Mouse (Mus musculus) MEL (cell line): ENCODE measurements at regions not wholly inside any gene's neighbourhood (a gene's known extent, or its start where the extent isn't known, plus 50 kb on each side); places are given as distances from the start of the nearest gene placed in this dataset.
"Not testable (repeated sequence)": the region's sequence is repeated elsewhere in the genome, so short reads cannot be mapped to it uniquely, and the experiment has no call there.

Experiments used
- DNase-seq: peaks from one replicate; pipeline ENCODE4 v3.0.0; 2011; ENCODE audit warnings: low read depth, low spot score
- H3K27ac ChIP-seq: 2 replicates; pipeline ENCODE4 v1.5.1; 2012; ENCODE audit warnings: low read depth, mild to moderate bottlenecking, control low read depth, low read length, moderate library complexity; ENCODE audit not compliant: control insufficient read depth
- H3K27me3 ChIP-seq, 2 experiments: fragments of 150-350 bp in 1 of 2; sonication (generic) in 1 of 2; 2 replicates each; pipeline ENCODE4 v1.6.1; 2012; ENCODE audit warnings: low read length in 2 of 2, mild to moderate bottlenecking in 2 of 2, improper control_type of control experiment in 1 of 2, moderate library complexity in 1 of 2; ENCODE audit not compliant: insufficient read depth in 2 of 2, control insufficient read depth in 1 of 2
- H3K36me3 ChIP-seq, 2 experiments: 2 replicates each; pipeline ENCODE4 v1.6.1; 2012 to 2014; ENCODE audit warnings: low read length in 2 of 2, improper control_type of control experiment in 1 of 2, inconsistent platforms in 1 of 2, mild to moderate bottlenecking in 1 of 2; ENCODE audit not compliant: insufficient read depth in 2 of 2, control insufficient read depth in 1 of 2
- H3K4me1 ChIP-seq, 2 experiments: fragments of 150-350 bp in 1 of 2; sonication (generic) in 1 of 2; 2 replicates each; pipeline ENCODE4 v1.6.1; 2012; ENCODE audit warnings: low read length in 2 of 2, improper control_type of control experiment in 1 of 2, mild to moderate bottlenecking in 1 of 2; ENCODE audit not compliant: insufficient read depth in 2 of 2, control insufficient read depth in 1 of 2
- H3K4me3 ChIP-seq, 2 experiments: fragments of 150-350 bp in 1 of 2; sonication (generic) in 1 of 2; 2 replicates each; pipeline ENCODE4 v1.5.1; 2012; ENCODE audit warnings: low read depth in 2 of 2, low read length in 2 of 2, mild to moderate bottlenecking in 2 of 2, moderate library complexity in 2 of 2, control low read depth in 1 of 2, improper control_type of control experiment in 1 of 2; ENCODE audit not compliant: control insufficient read depth in 1 of 2, insufficient read depth in 1 of 2
- H3K79me2 ChIP-seq: 2 replicates; pipeline ENCODE4 v1.6.1; 2012; ENCODE audit warnings: mild to moderate bottlenecking, low read length, moderate library complexity; ENCODE audit not compliant: control insufficient read depth, poor library complexity, insufficient read depth
- H3K9ac ChIP-seq: 2 replicates; pipeline ENCODE4 v1.6.1; 2012; ENCODE audit warnings: low read depth, mild to moderate bottlenecking, control low read depth, low read length, moderate library complexity; ENCODE audit not compliant: control insufficient read depth, poor library complexity, severe bottlenecking
- H3K9me3 ChIP-seq: fragments of 150-350 bp; sonication (generic); replicated peaks from 2 replicates; pipeline ENCODE4 v1.6.1; 2012; ENCODE audit warnings: mild to moderate bottlenecking, low read length, improper control_type of control experiment, moderate library complexity; ENCODE audit not compliant: insufficient read depth

- H3K9me3 ChIP-seq, DNase-seq, H3K9ac ChIP-seq, H3K27ac ChIP-seq, H3K36me3 ChIP-seq, H3K79me2 ChIP-seq, H3K4me1 ChIP-seq, H3K27me3 ChIP-seq, H3K4me3 ChIP-seq: not testable (repeated sequence)
Measured at GRCm38 (mm10) chr14:53255962-53256361, 760.4 kb upstream of the Olfr1507 start.

DNA sequence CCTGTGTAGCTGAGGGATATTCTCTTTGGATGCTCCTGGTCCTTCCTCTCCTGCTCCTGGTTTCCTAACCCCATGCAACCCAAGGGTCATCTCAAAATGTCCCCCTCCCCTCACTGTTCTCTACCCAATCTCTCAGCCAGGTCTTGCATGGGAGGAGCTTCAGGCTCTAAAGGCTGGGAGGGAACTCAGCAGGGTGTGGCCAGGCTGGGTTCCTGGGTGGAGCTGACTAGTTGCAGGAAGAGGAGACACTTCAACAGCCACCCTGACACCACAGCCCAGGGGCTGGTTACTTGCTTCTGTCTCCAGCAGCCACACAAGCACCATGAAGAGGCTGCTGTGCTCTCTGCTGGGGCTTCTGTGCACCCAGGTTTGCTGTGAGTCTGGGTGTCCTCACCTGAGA is 757.9 kb upstream of the Olfr1507 start:
- H3K9me3 ChIP-seq, H3K36me3 ChIP-seq, H3K27ac ChIP-seq, H3K9ac ChIP-seq, H3K4me1 ChIP-seq, DNase-seq, H3K27me3 ChIP-seq, H3K4me3 ChIP-seq, H3K79me2 ChIP-seq: not testable (repeated sequence)

DNA sequence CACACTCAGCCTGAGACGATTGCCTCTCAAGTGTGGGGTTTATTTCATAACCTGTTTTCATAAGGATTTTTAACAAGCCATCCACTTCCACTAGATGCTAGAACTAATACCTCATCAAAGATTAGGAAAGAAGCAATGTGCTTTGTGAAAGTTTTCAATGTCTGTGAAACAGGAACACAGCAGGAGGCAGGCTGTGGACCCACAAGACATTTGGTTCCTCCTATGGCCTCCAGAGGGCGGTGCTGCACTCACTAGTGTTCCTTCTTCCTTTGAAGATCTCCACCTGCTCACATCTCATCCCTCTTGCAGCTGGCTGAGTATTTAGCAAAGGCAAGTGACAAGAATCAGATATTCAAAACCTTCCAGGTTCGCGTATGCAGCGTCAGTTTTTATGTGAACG is 735.6 kb upstream of the Olfr1507 start:
- H3K4me1 ChIP-seq, H3K79me2 ChIP-seq, H3K36me3 ChIP-seq, H3K9me3 ChIP-seq, H3K4me3 ChIP-seq, DNase-seq, H3K9ac ChIP-seq, H3K27ac ChIP-seq, H3K27me3 ChIP-seq: not testable (repeated sequence)

GRCm38 (mm10) chr14:53224789-53225188 is 729.2 kb upstream of the Olfr1507 start:
- H3K27ac ChIP-seq, H3K9ac ChIP-seq, H3K79me2 ChIP-seq, H3K27me3 ChIP-seq, H3K4me1 ChIP-seq, H3K9me3 ChIP-seq, H3K36me3 ChIP-seq, H3K4me3 ChIP-seq, DNase-seq: not testable (repeated sequence)

DNA sequence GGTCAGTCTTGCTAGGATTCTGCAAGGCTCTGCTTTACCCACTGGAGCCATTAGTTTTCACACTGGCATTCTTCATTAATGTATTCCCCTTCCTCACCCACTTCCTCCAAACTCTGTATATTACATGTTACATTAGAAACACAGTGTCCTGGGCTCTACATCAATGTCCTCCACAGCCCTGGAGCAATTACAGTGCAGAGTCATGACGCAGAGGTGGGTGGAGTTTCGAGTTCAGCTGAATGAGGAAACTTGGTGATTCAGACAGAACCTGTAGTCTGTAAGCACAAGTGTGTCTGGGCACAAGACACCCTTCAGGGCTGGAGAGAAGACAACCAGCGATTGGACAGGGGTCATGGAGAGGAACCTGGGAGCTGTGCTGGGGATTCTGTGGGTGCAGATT is 715.0 kb upstream of the Olfr1507 start:
- H3K9me3 ChIP-seq, H3K4me1 ChIP-seq, DNase-seq, H3K27ac ChIP-seq, H3K27me3 ChIP-seq, H3K4me3 ChIP-seq, H3K9ac ChIP-seq, H3K79me2 ChIP-seq, H3K36me3 ChIP-seq: not testable (repeated sequence)

- H3K9ac ChIP-seq, H3K79me2 ChIP-seq, H3K27me3 ChIP-seq, H3K4me3 ChIP-seq, H3K9me3 ChIP-seq, DNase-seq, H3K4me1 ChIP-seq, H3K36me3 ChIP-seq, H3K27ac ChIP-seq: not testable (repeated sequence)
Measured at GRCm38 (mm10) chr14:53209258-53209657, 713.7 kb upstream of the Olfr1507 start.

DNA sequence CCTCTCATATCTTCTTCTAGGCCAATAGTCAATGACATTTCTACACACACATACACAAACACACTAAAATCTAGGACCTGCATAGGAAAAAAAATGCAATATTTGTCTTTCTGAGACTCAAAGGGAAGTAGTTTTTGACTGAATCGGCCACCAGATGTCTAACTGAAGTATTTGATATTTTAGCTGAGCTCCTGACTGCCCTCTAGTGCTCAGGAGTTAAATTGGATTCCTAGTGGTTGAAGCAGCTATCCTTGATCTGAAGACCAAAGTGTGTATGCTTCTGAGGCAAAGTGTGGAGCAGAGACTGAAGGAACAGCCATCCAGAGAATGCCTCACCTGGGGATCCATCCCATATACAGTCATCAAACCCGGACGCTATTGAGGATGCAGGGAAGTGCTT is 695.4 kb upstream of the Olfr1507 start:
- not testable (repeated sequence) for H3K9ac ChIP-seq, H3K4me1 ChIP-seq, DNase-seq, H3K4me3 ChIP-seq, H3K27ac ChIP-seq, H3K9me3 ChIP-seq, H3K27me3 ChIP-seq, H3K36me3 ChIP-seq, H3K79me2 ChIP-seq

GRCm38 (mm10) chr14:53174099-53174498 is 678.5 kb upstream of the Olfr1507 start:
- not testable (repeated sequence) for DNase-seq, H3K27me3 ChIP-seq, H3K4me3 ChIP-seq, H3K9me3 ChIP-seq, H3K36me3 ChIP-seq, H3K9ac ChIP-seq, H3K4me1 ChIP-seq, H3K27ac ChIP-seq, H3K79me2 ChIP-seq
